Mouse (Mus musculus): ENCODE measurements around the gene Afmid. TPM values are rescaled to one million over a fixed set of nuclear protein-coding genes. Genes with fewer than 3 reads are reported as not detected.
A peak's percentile ranks its signal among the peaks of the same experiment; 100 is the strongest.

The Afmid gene
- total and polyA plus RNA-seq, 2 experiments from 2014 or later: 13.1 to 14.5 TPM

DNA sequence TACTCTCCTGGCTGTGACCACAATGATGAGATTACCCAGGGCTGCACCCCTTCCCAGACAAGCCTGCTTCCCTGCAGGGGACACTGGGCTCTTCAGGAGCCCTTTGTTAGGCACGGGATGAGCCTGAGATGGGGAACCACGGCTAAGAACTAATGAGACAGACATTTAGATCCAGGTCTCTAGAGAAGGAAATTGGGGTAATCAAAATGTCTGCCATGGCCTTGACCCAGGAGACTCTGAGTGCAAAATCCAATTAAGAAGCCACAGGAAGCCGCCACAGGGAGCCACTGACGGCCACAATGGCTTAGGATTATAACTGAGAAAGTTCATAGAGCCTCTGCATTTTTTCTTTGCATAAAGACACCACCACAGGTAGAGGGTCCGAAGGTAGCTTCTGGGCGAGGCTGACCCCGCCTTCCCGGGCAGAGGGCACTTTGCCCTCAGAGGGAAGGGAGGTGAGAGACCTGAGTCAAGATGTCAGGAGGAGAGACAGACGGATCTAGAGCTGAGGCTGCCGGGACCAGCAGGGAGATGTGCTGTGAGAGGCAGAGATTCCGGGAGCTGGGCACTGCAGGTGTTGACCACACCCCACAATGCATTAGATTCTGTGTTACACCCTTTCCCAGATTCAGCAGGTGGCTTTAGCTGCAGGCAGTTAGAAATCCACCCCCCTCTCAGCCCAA, 37.6 kb downstream of the Afmid start:
- no peak overlapping the region for H3K4me2 ChIP-seq (ENCODE audit: low read depth, low read length)
- no peak overlapping the region for H3K9ac ChIP-seq (replicated peaks; ENCODE audit: low read depth, low read length)
- DNase-seq (ENCODE audit: low spot score) (no peak), ATAC-seq (ENCODE audit: insufficient read depth, low read depth) (no peak)
- no peaks in the 10 kb centered on the region for H3K4me1 ChIP-seq (ENCODE audit: control insufficient read depth, insufficient read depth)
- H3K36me3 ChIP-seq (replicated peaks; ENCODE audit: control insufficient read depth, insufficient read depth, low read length): 0 out of 2 replicates have a peak, but pooled peaks cover 2% of the 10 kb centered on the region
- H3K9me3 ChIP-seq (replicated peaks; ENCODE audit: control insufficient read depth, low read length): no peaks in the 10 kb centered on the region
- TF ChIP-seq EP300 (IDR thresholded peaks at IDR 0.05; ENCODE audit: low read depth): no peak
- no peak for TF ChIP-seq CTCF (IDR thresholded peaks at IDR 0.05; ENCODE audit: low read depth)
- H3K27me3 ChIP-seq (ENCODE audit: control insufficient read depth, insufficient read depth, low read length): peaks cover 27% of the 10 kb centered on the region
- no peak overlapping the region for H3K4me3 ChIP-seq (ENCODE audit: low read depth, low read length)
- WGBS: 53% methylated on average over 11 of the region's 11 CpGs
- H3K27ac ChIP-seq (ENCODE audit: low read depth): no peak overlapping the region

DNA sequence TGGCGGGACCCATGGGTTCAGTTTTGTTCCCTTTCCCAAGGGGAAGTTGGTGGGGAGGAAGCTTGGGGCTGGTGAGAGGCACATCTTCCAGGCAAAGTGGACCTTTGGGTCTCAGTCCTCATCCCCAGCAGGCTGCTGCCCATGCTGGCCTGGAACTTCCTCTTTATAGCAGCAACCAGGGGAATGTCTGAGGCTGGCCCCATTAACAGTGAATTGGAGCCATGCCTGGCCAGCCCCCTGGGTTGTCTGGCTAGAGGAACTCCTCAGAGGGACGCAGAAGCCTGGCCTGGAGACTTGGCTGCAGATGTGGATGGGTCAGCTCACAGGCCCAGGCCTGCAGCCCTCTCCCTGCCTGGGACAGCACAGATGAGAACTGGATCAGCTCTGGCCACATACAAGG, 39.1 kb downstream of the Afmid start:
- ATAC-seq (ENCODE audit: insufficient read depth, low read depth) (no peak), DNase-seq (ENCODE audit: low spot score) (no peak)
- H3K9me3 ChIP-seq (replicated peaks; ENCODE audit: control insufficient read depth, low read length): no peaks in the 10 kb centered on the region
- no peak for TF ChIP-seq EP300 (IDR thresholded peaks at IDR 0.05; ENCODE audit: low read depth)
- no peak for TF ChIP-seq CTCF (IDR thresholded peaks at IDR 0.05; ENCODE audit: low read depth)
- no peaks in the 10 kb centered on the region for H3K36me3 ChIP-seq (replicated peaks; ENCODE audit: control insufficient read depth, insufficient read depth, low read length)
- no peak overlapping the region for H3K9ac ChIP-seq (replicated peaks; ENCODE audit: low read depth, low read length)
- H3K27me3 ChIP-seq (ENCODE audit: control insufficient read depth, insufficient read depth, low read length): peaks cover 25% of the 10 kb centered on the region
- H3K4me3 ChIP-seq (ENCODE audit: low read depth, low read length): no peak overlapping the region
- 60% methylated on average over 2 of the region's 2 CpGs for WGBS
- H3K4me1 ChIP-seq (ENCODE audit: control insufficient read depth, insufficient read depth): no peaks in the 10 kb centered on the region
- H3K4me2 ChIP-seq (ENCODE audit: low read depth, low read length): no peak overlapping the region
- H3K27ac ChIP-seq (ENCODE audit: low read depth): no peak overlapping the region

DNA sequence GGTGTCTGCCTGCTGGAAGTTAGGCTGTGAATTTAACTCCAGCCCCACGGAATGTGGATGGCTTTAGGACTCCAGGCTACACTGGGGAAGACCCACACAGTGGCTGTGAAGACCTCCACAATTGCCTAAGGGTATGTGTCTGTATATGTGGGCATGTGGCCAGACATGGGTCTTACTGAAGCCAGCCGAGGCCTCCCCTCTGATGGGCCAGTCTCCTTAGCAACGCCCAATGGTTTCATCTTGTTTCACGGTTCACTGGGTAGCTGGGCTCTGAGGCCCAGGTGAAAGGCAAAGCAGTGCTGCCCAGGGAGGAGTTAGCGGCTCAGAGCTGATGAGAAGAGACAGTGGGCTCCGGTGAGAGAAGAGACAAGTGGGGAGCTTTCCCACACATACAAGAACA, 40.3 kb downstream of the Afmid start:
- no peaks in the 10 kb centered on the region; the same call in 1 of the 2 replicates for H3K4me1 ChIP-seq (ENCODE audit: control insufficient read depth, insufficient read depth)
- DNase-seq (ENCODE audit: low spot score): no peak
- no peak overlapping the region for H3K4me2 ChIP-seq (ENCODE audit: low read depth, low read length)
- H3K27me3 ChIP-seq (ENCODE audit: control insufficient read depth, insufficient read depth, low read length): peaks cover 13% of the 10 kb centered on the region
- no peaks in the 10 kb centered on the region for H3K9me3 ChIP-seq (replicated peaks; ENCODE audit: control insufficient read depth, low read length)
- no peak overlapping the region for H3K4me3 ChIP-seq (ENCODE audit: low read depth, low read length)
- TF ChIP-seq CTCF (IDR thresholded peaks at IDR 0.05; ENCODE audit: low read depth): no peak
- no peak for TF ChIP-seq EP300 (IDR thresholded peaks at IDR 0.05; ENCODE audit: low read depth)
- 57% methylated on average over 6 of the region's 6 CpGs for WGBS
- no peak overlapping the region for H3K27ac ChIP-seq (ENCODE audit: low read depth)
- no peak overlapping the region for H3K9ac ChIP-seq (replicated peaks; ENCODE audit: low read depth, low read length)
- H3K36me3 ChIP-seq (replicated peaks; ENCODE audit: control insufficient read depth, insufficient read depth, low read length): no peaks in the 10 kb centered on the region
- ATAC-seq (ENCODE audit: insufficient read depth, low read depth): no peak

DNA sequence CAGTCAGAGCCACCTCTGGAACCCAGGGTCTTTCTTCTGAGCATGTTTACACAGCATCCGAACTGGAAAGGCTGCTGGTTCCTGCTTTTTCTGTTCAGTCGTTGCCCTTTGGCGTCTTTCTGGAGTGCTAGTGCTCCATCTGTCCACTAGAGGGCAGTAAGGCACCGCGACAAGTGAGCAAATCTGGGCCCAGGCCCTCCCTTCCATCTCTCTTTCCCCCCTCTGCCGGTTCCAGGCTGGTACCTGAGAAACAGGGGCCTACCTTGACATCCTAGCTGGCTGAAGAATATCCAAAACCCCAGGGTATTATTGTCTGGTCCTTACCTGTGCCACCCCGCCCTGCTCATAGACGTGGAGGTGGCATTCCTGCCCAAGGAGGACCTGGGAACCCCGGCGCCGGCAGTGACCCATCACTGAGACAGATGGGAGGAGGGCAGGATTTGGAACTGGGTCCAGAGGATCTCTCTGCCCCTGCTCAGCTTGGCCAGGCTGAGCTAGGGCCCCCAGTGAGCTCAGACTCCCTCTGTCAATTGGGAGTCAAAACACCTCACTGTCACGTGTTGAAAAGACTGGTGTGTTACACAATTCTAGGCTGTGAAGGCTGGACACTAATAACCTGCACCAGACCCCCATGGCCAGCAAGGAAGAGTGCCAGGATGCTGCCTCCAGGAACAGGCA, 45.1 kb downstream of the Afmid start:
- TF ChIP-seq CTCF (IDR thresholded peaks at IDR 0.05; ENCODE audit: low read depth) (peak; percentile 98), EP300 (IDR thresholded peaks at IDR 0.05; ENCODE audit: low read depth) (no peak)
- H3K27ac ChIP-seq (ENCODE audit: low read depth): no peak overlapping the region
- peaks cover 11% of the 10 kb centered on the region for H3K4me1 ChIP-seq (ENCODE audit: control insufficient read depth, insufficient read depth)
- no peaks in the 10 kb centered on the region for H3K36me3 ChIP-seq (replicated peaks; ENCODE audit: control insufficient read depth, insufficient read depth, low read length)
- H3K9ac ChIP-seq (replicated peaks; ENCODE audit: low read depth, low read length): no peak overlapping the region
- DNase-seq (ENCODE audit: low spot score) (peak; percentile 74), ATAC-seq (ENCODE audit: insufficient read depth, low read depth) (peak; percentile 12; the same call in 1 of the 2 replicates)
- H3K4me2 ChIP-seq (ENCODE audit: low read depth, low read length): no peak overlapping the region
- H3K27me3 ChIP-seq (ENCODE audit: control insufficient read depth, insufficient read depth, low read length): no peaks in the 10 kb centered on the region
- no peaks in the 10 kb centered on the region for H3K9me3 ChIP-seq (replicated peaks; ENCODE audit: control insufficient read depth, low read length)
- H3K4me3 ChIP-seq (ENCODE audit: low read depth, low read length): no peak overlapping the region
- WGBS: 40% methylated on average over 12 of the region's 12 CpGs

DNA sequence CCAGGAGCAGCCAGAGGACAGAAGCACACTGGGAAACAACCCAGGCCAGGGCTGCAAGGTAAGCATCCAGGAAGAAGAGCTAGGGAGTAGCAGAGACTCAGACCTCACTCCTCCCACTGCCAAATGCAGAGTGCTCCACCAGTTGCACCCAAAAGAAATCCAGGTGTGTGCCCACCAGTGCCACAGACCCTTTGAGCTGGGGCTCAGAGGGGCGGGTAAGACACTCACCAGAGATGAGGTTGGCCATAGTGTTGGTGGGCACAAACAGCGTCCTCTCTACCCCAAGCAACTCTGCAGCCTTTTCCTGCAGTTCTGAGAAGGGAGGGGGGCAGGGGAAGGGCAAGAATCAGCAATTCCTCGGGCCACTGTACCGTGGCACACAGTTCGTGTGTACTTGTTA, 45.7 kb downstream of the Afmid start:
- ATAC-seq (ENCODE audit: insufficient read depth, low read depth): no peak
- no peaks in the 10 kb centered on the region for H3K36me3 ChIP-seq (replicated peaks; ENCODE audit: control insufficient read depth, insufficient read depth, low read length)
- peaks cover 14% of the 10 kb centered on the region for H3K4me1 ChIP-seq (ENCODE audit: control insufficient read depth, insufficient read depth)
- TF ChIP-seq EP300 (IDR thresholded peaks at IDR 0.05; ENCODE audit: low read depth) (no peak), CTCF (IDR thresholded peaks at IDR 0.05; ENCODE audit: low read depth) (no peak)
- H3K4me2 ChIP-seq (ENCODE audit: low read depth, low read length): peak overlapping the region; percentile 3; the same call in 1 of the 2 replicates
- no peak overlapping the region for H3K9ac ChIP-seq (replicated peaks; ENCODE audit: low read depth, low read length)
- H3K4me3 ChIP-seq (ENCODE audit: low read depth, low read length): no peak overlapping the region
- no peaks in the 10 kb centered on the region for H3K27me3 ChIP-seq (ENCODE audit: control insufficient read depth, insufficient read depth, low read length)
- no peak for DNase-seq (ENCODE audit: low spot score)
- 73% methylated on average over 5 of the region's 5 CpGs for WGBS
- no peak overlapping the region for H3K27ac ChIP-seq (ENCODE audit: low read depth)
- H3K9me3 ChIP-seq (replicated peaks; ENCODE audit: control insufficient read depth, low read length): no peaks in the 10 kb centered on the region
